Mouse (Mus musculus) bone marrow, adult 2 months (tissue): Measurements from ENCODE around the gene Sfta2.

ENCODE experiments used
- CTCF ChIP-seq: fragments of 200-500 bp; IDR thresholded peaks from 2 replicates; pipeline ENCODE4 v1.5.1; 2011; ENCODE audit warnings: low read length, control low read depth; ENCODE audit not compliant: control insufficient read depth, insufficient read depth
- POLR2A ChIP-seq: fragments of 200-500 bp; IDR thresholded peaks from 2 replicates; pipeline ENCODE4 v1.6.1; 2011; ENCODE audit warnings: low read depth, mild to moderate bottlenecking, control low read depth, low read length, borderline replicate concordance; ENCODE audit not compliant: control insufficient read depth

- TF ChIP-seq POLR2A: no peak
- TF ChIP-seq CTCF: no peak
Measured at GRCm38 (mm10) chr17:35556186-35556765, 45.1 kb upstream of the Sfta2 start.
